Comparison of ENCODE assay signal across 8 mouse cellular contexts in the genomic region with DNA sequence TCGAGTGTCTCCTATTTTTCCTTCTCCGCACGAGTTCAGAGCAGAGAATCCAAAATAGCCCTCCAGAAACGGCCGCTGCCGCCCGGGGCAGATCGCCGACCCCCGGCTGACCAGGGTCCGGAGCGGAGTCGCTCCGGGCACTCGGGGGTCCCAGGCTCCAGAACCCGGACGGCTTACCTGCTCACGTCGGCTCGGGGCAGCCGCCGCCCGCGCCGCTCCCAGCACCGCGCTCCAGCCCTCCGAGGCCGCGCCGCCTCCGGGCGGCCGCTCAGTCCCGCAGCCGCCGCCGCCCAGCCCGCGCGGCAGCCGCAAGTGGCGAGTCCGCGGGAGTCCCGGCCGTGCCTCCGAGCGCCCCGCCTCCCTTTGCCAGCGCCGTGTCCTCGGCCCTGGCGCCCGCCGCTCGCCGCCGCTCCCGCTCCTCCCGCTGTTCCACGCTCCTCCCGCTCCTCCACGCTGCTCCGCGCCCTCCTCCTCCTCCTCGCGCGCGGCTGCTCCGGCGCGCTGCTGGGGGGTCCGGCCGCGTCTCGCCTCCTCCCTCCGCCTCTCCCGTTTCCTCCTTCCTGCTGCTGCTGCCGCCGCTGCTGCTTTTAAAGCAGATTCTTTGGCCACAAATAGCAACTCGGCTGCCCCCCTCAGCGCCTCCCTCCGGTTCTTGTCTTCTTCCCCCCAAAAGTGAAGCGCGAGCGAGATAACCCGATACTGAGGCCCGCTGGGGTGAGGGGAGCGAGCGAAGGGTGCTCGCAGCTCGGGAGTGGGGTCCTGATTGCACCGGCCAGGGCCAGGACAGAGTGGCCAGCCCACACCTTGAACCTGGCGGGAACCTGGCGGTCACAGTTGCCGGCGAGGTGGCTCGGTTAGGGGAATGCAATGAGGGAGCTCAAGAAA.
DNase-seq lines count a peak whose midpoint lies in the region; ATAC-seq lines count a peak whose summit lies in the region.

No protein-coding gene starts in this region.

- H3K27ac ChIP-seq in hindbrain, embryonic 15.5 days (replicated peaks) = peak overlapping the region; percentile 98

- H3K36me3 ChIP-seq in hindbrain, embryonic 15.5 days = no peaks in the 10 kb centered on the region

- ATAC-seq in hindbrain, embryonic 15.5 days (ENCODE audit: low FRiP score, low read depth) = peak; percentile 84
- ATAC-seq in megakaryocyte-erythroid progenitor cell, adult 5-6 weeks (replicated peaks; ENCODE audit: low FRiP score, low TSS enrichment, poor library complexity, severe bottlenecking) = no peak

- H3K27me3 ChIP-seq in hindbrain, embryonic 15.5 days = no peaks in the 10 kb centered on the region

- H3K9me3 ChIP-seq in hindbrain, embryonic 15.5 days = no peaks in the 10 kb centered on the region

- peak; percentile 91 for DNase-seq in adrenal gland, adult 2 months
- peak; percentile 56 to 74 for DNase-seq in cerebellum, postnatal 4 days (ENCODE audit: low spot score in 2 of 2)
- DNase-seq in gastrocnemius, postnatal 10 days = peak; percentile 73
- peak; percentile 63 to 78 for DNase-seq in left cerebral cortex, adult 18-20 months (ENCODE audit: low spot score in 2 of 2)
- peak; percentile 72 for DNase-seq in lung, postnatal 10 days
- peak; percentile 81 for DNase-seq in right cerebral cortex, adult 18-20 months

- H3K9ac ChIP-seq in hindbrain, embryonic 15.5 days = peak overlapping the region; percentile 92

- H3K4me3 ChIP-seq in hindbrain, embryonic 15.5 days = peak overlapping the region; percentile 86

- peaks cover 9% of the 10 kb centered on the region; the same call in 1 of the 2 replicates for H3K4me1 ChIP-seq in hindbrain, embryonic 15.5 days (replicated peaks)

- peak overlapping the region; percentile 80 for H3K4me2 ChIP-seq in hindbrain, embryonic 15.5 days

- under 1% methylated on average over 88 of the region's 99 CpGs for WGBS in hindbrain, embryonic 15.5 days
